Mouse (Mus musculus) midbrain, postnatal 0 days (tissue): ENCODE results near the gene Pip5k1c. TPM values are rescaled to one million over a fixed set of nuclear protein-coding genes. Genes with fewer than 3 reads are reported as not detected.

Experiments
- ATAC-seq: fragments of 200-750 bp; cut with Nextera tagmentation; 2 replicates; pipeline ENCODE4 v1.8.0; 2017; ENCODE audit warnings: moderate number of reproducible peaks, mild to moderate bottlenecking, moderate TSS enrichment, moderate library complexity; ENCODE audit not compliant: low FRiP score
- DNase-seq: peaks from one replicate; pipeline ENCODE4 v3.0.0-alpha.2; 2015; ENCODE audit warnings: low spot score
- H3K27ac ChIP-seq: fragments of 300-500 bp; sonication (generic); 2 replicates; pipeline ENCODE4 v1.5.1; 2014; ENCODE audit warnings: low read depth, mild to moderate bottlenecking, low read length, mixed read lengths
- H3K27me3 ChIP-seq: fragments of 300-500 bp; sonication (generic); 2 replicates; pipeline ENCODE4 v1.6.1; 2014; ENCODE audit warnings: low read length, control low read depth, mixed read lengths; ENCODE audit not compliant: insufficient read depth
- H3K36me3 ChIP-seq: fragments of 300-500 bp; sonication (generic); 2 replicates; pipeline ENCODE4 v1.6.1; 2014; ENCODE audit warnings: low read length, control low read depth, mixed read lengths; ENCODE audit not compliant: insufficient read depth
- H3K4me1 ChIP-seq: fragments of 300-500 bp; sonication (generic); 2 replicates; pipeline ENCODE4 v1.6.1; 2014; ENCODE audit warnings: mild to moderate bottlenecking, control low read depth, antibody characterized with exemption, low read length, mixed read lengths; ENCODE audit not compliant: insufficient read depth
- H3K4me2 ChIP-seq: fragments of 300-500 bp; sonication (generic); 2 replicates; pipeline ENCODE4 v1.6.1; 2014; ENCODE audit warnings: low read depth, mild to moderate bottlenecking, low read length, mixed read lengths; ENCODE audit not compliant: poor library complexity, severe bottlenecking
- H3K4me3 ChIP-seq: fragments of 300-500 bp; sonication (generic); 2 replicates; pipeline ENCODE4 v1.5.1; 2014; ENCODE audit warnings: low read depth, mild to moderate bottlenecking, low read length, moderate library complexity
- H3K9ac ChIP-seq: fragments of 300-500 bp; sonication (generic); replicated peaks from 2 replicates; pipeline ENCODE4 v1.6.1; 2014; ENCODE audit warnings: mild to moderate bottlenecking, low read length, moderate library complexity, mixed read lengths; ENCODE audit not compliant: poor library complexity, severe bottlenecking
- H3K9me3 ChIP-seq: fragments of 300-500 bp; sonication (generic); 2 replicates; pipeline ENCODE4 v1.6.1; 2016; ENCODE audit warnings: low read length, control low read depth
- CTCF ChIP-seq: IDR thresholded peaks from 2 replicates; pipeline ENCODE4 v1.5.1; 2016; ENCODE audit warnings: antibody characterized with exemption, mild to moderate bottlenecking
- WGBS: fragments of 180-500 bp; shearing (Covaris S2); extraction: QIAGEN DNeasy Blood & Tissue Kit; methylation state at CpG from one replicate; pipeline ENCODE4 v1.1.7; 2014; 5-methylcytosine and 5-hydroxymethylcytosine counted together
- polyA plus RNA-seq: library from polyadenylated mRNA; unstranded; fragments of >200 nt; fragmentation: Nextera tagmentation; extraction: Ambion mirVana; gene quantifications from 2 replicates; pipeline ENCODE4 v1.2.1, GENCODE M21; 2015
- total RNA-seq: library from RNA; depleted of rRNA; stranded (reverse); fragments of >200 nt; gene quantifications from 2 replicates; pipeline ENCODE4 v1.2.3, GENCODE M21; 2014

Pip5k1c gene
- total and polyA plus RNA-seq, 2 experiments from 2014 or later = 125 to 256 TPM

DNA sequence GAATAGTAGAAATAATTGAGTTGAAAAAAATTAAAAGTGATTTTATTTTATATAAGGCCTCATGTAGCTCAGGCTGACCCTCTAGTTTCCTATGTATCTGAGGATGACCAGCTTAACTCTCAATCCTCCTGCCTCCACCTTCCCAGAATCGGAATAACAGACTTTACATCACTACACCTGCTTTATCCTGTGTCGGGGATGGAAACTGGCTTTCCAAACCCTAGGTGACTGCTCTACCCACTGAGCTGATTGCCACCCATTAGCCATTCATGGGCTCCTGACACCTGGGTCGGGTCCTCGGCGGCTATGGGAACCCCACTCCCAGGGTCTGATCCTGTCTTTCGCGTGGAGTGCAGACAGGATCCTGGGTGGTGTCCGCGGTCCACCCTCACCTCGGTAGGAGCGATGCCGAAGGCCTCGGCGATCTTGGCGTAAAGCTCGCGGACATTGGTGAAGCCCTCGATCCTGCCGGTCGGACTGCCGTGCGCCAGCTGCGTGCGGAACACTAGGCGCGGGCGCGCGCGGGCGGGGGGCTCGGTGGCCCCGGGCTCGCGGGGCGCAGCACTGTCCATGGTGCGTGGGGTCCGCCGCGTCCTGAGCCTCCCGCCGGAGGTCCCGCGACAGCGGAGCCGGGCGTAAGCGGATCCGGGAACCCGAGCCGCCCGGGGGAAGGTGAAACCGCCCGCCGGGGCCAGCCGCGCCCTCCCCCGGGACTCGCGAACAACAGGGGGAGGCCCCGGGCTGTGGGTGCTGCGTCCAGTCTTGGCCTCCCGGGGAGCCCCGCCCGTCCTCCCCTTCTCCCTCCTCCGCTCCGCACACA is 50.1 kb downstream of the Pip5k1c start, which contains the start of gene Gipc3:
Gipc3 (minus strand) TSS at position 581 of the 820 bp plus-strand sequence.
- Histone ChIP-seq H3K4me1 (no peaks in the 10 kb centered on the region), H3K36me3 (no peaks in the 10 kb centered on the region), H3K27me3 (peaks cover 32% of the 10 kb centered on the region), H3K9ac (peak within 1 kb of the TSS; percentile 50; the same call in 1 of the 2 replicates), H3K4me3 (peak within 1 kb of the TSS; percentile 43), H3K9me3 (no peaks in the 10 kb centered on the region), H3K27ac (no peak within 1 kb of the TSS), H3K4me2 (peak within 1 kb of the TSS; percentile 77)
- WGBS = 7% methylated on average over 44 of the region's 67 CpGs
- no peak for TF ChIP-seq CTCF
- DNase-seq (no peak), ATAC-seq (no peak)

- Histone ChIP-seq H3K9me3 (no peaks in the 10 kb centered on the region), H3K4me3 (no peak overlapping the region), H3K27me3 (peaks cover 32% of the 10 kb centered on the region), H3K4me2 (no peak overlapping the region), H3K4me1 (no peaks in the 10 kb centered on the region), H3K36me3 (no peaks in the 10 kb centered on the region), H3K9ac (no peak overlapping the region), H3K27ac (no peak overlapping the region)
- WGBS = 51% methylated on average over 8 of the region's 8 CpGs
- TF ChIP-seq CTCF = peak; percentile 55
- DNase-seq (no peak), ATAC-seq (no peak)
Measured at GRCm38 (mm10) chr10:81344421-81345161, 51.8 kb downstream of the Pip5k1c start.

DNA sequence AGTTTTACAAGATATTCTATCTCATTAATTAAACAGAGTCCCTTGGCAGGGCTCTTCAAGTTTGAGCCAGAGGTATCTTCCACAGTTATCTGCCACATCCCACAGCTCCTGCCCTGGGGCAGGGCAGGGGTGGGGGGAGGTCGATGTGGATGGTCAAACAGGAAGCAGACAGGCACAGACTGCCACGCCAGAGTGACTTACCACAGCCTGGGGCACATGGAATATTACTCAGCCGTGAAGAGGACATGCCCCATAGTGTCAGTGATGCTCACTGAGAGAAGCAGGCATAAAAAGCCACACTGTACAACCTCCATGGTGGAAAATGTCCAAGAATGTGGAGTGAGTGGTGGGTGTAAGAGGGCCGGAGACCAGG is 52.4 kb downstream of the Pip5k1c start:
- 88% methylated on average over 4 of the region's 4 CpGs for WGBS
- H3K27me3 ChIP-seq = peaks cover 32% of the 10 kb centered on the region
- ATAC-seq = no peak

GRCm38 (mm10) chr10:81346453-81347067 is 53.8 kb downstream of the Pip5k1c start:
- Histone ChIP-seq H3K4me1 (peaks cover 4% of the 10 kb centered on the region; the same call in 1 of the 2 replicates), H3K27ac (no peak overlapping the region), H3K4me2 (peak overlapping the region; percentile 60), H3K36me3 (no peaks in the 10 kb centered on the region), H3K9ac (0 out of 2 replicates have a peak overlapping the region, but pooled peaks have one; percentile 42), H3K4me3 (peak overlapping the region; percentile 33), H3K27me3 (peaks cover 28% of the 10 kb centered on the region), H3K9me3 (no peaks in the 10 kb centered on the region)
- peak; percentile 63 for TF ChIP-seq CTCF
- DNase-seq = peak; percentile 85
- WGBS = 12% methylated on average over 52 of the region's 55 CpGs
- ATAC-seq = 0 out of 2 replicates have a peak, but pooled peaks have one; percentile 22

More for the DNA sequence above, 52.4 kb downstream of the Pip5k1c start:
- H3K27ac ChIP-seq = no peak overlapping the region
- H3K4me2 ChIP-seq = no peak overlapping the region
- no peaks in the 10 kb centered on the region for H3K9me3 ChIP-seq
- no peaks in the 10 kb centered on the region for H3K36me3 ChIP-seq
- peaks cover 4% of the 10 kb centered on the region; the same call in 1 of the 2 replicates for H3K4me1 ChIP-seq
- H3K4me3 ChIP-seq = no peak overlapping the region
- no peak overlapping the region for H3K9ac ChIP-seq
- no peak for TF ChIP-seq CTCF
- DNase-seq = no peak

GRCm38 (mm10) chr10:81349146-81349545 is 56.4 kb downstream of the Pip5k1c start:
- peak overlapping the region; percentile 88 for H3K4me2 ChIP-seq
- peaks cover 4% of the 10 kb centered on the region; the same call in 1 of the 2 replicates for H3K4me1 ChIP-seq
- 3% methylated on average over 11 of the region's 12 CpGs for WGBS
- no peak for TF ChIP-seq CTCF
- H3K27me3 ChIP-seq = peaks cover 9% of the 10 kb centered on the region; the same call in 1 of the 2 replicates
- H3K9ac ChIP-seq = no peak overlapping the region
- ATAC-seq (no peak), DNase-seq (no peak)
- no peak overlapping the region for H3K27ac ChIP-seq
- no peaks in the 10 kb centered on the region for H3K9me3 ChIP-seq
- H3K4me3 ChIP-seq = peak overlapping the region; percentile 52; the same call in 1 of the 2 replicates
- H3K36me3 ChIP-seq = no peaks in the 10 kb centered on the region
